Mouse (Mus musculus): ENCODE measurements around the gene Cenpa.
A peak's percentile ranks its signal among the peaks of the same experiment; 100 is the strongest.
"Not testable (repeated sequence)": the region's sequence is repeated elsewhere in the genome, so short reads cannot be mapped to it uniquely, and the experiment has no call there.

Gene Cenpa

DNA sequence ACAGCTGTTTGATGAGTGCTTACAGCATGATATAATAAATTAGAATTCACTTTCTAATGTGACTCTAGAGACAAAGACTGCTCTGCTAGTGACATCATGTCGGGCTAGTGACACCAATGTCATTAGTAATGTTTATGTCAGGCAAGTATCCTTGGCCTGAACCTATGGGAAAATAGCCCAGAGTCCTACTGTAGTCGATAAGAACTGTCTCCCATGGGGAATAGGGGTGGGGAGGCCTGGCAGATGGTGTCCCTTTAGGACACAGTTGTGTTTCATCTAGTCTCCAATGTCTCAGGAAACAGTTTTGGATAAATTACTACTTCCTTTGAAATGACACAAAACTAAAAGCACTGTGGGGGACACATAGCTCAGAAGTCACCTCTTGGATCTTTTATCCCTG is 20.5 kb upstream of the Cenpa start:
- DNase-seq (ENCODE audit: low read depth, low spot score), result no peak

- DNase-seq (ENCODE audit: low read depth, low spot score), result no peak
Observed at GRCm38 (mm10) chr5:30647396-30647795, 19.2 kb upstream of the Cenpa start.

GRCm38 (mm10) chr5:30647815-30648560 is 18.6 kb upstream of the Cenpa start, which contains the start of gene Slc35f6:
Slc35f6 (plus strand) TSS chr5:30647933.
- DNase-seq (ENCODE audit: low read depth, low spot score), result peak; percentile 78

DNA sequence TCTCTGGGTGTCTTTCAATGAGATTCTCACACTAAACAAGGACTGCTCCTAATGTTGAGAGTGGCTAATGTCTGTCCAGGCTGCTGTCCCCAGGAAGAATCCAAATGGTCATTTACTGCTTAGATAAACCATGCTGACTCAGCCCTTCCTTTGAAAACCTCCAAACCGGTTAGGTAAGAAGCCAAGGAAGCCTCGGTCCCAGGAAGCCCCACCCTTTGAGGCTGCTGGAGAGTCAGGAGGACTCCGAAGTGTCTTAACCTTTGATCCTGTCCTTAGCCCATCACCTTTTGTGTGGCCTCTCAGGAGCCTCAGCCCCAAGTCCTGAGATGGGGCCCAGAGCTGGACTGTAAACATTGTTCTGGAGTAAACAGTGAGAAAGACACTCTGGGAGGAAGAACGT is 17.0 kb upstream of the Cenpa start:
- no peak for DNase-seq (ENCODE audit: low read depth, low spot score)

DNA sequence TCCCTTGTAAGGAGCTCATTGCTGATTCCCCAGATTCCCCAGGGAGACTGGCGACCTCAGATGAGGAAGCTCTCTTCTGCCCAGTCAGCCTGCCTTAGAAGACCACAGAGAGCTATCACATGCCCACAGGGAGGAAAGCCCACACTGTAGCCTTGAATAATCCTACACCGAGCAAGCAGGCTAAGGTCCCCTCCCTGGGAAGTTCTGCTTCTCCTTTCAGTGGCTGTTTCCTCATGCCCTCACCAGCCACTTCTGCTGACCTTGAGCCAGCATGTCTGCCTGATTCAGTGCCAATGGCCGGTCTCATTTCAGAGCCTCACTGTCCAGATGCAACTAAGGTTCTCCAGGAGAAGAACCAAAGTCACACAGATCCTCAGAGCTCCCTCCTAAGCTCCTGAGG is 15.8 kb upstream of the Cenpa start:
- no peak for DNase-seq (ENCODE audit: low read depth, low spot score)

DNA sequence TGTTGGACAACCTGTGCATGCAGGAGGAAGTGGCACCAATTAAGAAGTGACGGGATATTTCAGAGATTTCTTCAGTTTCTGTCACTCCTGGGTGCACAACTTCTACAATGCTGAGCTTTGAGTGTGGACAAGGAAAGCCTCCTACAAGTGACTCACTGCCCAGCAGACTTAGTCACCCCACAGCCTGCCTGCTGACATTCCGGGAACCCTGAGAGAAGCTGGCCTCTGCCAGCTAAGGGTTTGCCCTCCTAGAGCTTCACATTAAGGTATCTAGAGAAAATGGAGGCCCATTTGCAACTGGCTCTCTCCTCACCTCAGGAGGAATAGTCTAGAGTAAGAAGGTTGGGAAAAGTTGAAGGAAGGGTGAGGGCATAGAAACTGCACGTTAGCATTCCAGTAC is 15.0 kb upstream of the Cenpa start:
- no peak for DNase-seq (ENCODE audit: low read depth, low spot score)

GRCm38 (mm10) chr5:30653246-30653645 is 13.3 kb upstream of the Cenpa start:
- DNase-seq (ENCODE audit: low read depth, low spot score), result no peak

GRCm38 (mm10) chr5:30655042-30655441 is 11.5 kb upstream of the Cenpa start:
- DNase-seq (ENCODE audit: low read depth, low spot score), result no peak

DNA sequence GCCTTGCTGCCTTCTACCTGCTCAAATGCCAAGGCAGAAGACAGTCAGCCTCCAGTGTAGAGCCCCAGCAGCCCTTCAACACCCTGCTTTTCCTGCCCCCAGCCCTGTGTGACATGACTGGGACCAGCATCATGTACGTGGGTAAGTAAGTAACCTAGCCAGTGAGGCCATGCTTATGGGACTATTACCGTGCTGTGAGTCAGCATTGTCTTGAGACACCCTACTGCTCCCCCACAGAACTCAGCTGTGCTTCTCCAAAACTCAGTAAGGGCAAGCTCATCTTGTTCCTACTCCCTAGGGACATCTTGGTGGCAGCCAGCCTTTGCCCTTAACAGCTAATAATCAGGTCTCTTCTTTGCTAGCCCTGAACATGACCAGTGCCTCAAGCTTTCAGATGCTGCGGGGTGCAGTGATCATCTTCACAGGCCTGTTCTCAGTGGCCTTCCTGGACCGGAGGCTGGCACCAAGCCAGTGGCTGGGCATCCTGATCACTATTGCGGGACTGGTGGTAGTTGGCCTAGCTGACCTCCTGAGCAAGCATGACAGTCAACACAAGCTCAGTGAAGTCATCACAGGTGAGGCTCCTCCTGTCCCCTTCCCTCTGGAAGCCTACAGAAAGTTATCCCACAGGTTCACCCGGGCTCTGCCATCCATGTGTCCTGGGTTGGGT is 10.9 kb upstream of the Cenpa start:
- DNase-seq (ENCODE audit: low read depth, low spot score), result no peak

- DNase-seq (ENCODE audit: low read depth, low spot score), result no peak
Observed at GRCm38 (mm10) chr5:30659042-30659441, 7.5 kb upstream of the Cenpa start.

- DNase-seq (ENCODE audit: low read depth, low spot score), result no peak
Observed at GRCm38 (mm10) chr5:30660278-30660677, 6.3 kb upstream of the Cenpa start.

DNA sequence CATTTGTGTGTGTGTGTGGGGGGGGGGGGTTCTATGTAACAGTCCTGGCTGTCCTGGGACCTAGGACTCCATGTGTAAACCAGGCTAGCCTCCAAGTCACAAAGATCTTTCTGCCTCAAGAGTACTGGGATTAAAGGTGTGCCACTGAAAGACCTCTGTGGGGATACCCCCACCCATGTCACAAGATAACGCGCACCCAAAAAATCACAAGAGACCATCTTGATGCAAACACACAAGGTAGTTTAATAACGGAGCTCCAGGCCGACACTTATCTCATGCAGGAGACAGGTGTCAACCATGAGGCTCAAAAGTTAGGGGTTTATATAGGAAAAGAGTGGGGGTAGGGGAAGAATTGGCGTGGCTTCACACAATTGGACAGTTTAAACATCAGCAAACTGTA is 5.8 kb upstream of the Cenpa start:
- no peak for DNase-seq (ENCODE audit: low read depth, low spot score)

GRCm38 (mm10) chr5:30665360-30665759 is 1.2 kb upstream of the Cenpa start:
- no peak for DNase-seq (ENCODE audit: low read depth, low spot score)

GRCm38 (mm10) chr5:30665968-30666367 is 609 bp upstream of the Cenpa start:
- no peak for DNase-seq (ENCODE audit: low read depth, low spot score)

DNA sequence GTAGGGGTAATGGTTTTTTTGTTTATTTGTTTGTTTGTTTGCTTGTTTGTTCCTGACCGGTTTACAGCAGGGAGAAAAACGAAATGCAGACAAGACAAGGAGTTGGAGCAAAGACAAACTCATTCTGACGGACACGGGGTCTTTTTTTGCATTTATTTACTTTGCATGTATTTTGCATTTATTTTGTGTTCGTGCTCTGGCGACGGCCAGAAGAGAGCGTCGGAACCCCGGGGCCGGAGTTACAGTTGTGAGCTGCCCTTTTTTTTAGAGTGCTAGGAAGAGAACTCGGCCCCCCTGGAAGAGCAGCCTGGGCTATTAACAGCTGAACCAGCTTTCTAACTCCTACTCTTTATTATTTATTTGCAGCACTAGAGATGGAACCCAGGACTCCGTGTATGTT is 638 bp downstream of the Cenpa start:
- DNase-seq (ENCODE audit: low read depth, low spot score), result no peak

GRCm38 (mm10) chr5:30667686-30668085 is 1.1 kb downstream of the Cenpa start:
- DNase-seq (ENCODE audit: low read depth, low spot score), result no peak

DNA sequence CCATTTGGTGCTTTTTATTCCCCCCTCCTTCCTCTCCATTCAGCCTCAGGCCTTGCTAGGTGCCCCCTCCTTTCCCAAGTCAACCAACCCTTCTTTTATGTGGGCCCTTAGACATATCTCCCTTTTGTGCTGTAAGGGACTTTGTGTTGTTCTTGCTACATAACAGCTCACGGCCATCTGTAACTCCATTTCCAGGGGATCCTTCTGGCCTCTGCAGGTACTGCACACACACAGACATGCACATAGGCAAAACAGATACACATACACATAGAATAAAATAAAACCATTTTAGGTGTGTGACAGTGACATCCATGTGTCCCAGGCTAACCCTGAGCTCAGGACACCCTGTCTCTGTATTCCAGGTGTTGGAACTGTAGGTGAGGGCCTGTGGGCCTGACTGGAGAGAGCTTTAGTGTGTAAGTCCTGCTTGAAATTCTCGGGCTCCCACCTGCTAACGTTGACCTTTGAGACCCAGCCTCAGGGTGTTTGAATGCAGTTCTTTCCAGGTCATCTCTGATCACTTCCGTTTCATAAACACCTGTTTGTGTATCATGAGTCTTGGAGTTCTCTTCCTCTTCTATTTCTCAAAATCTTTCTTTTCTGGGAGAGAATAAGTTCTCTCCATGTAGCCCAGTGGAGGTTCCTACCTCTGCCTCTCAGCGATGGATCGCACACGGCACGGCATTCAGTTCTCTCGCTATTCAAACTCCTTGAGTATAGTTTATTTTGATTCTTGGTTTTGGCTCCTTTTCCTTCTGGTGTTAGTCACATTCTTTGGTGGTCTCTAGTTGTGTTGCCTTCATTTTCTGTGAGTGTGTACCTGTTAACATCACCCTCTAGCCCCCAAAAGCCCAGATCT is 2.3 kb downstream of the Cenpa start:
- no peak for DNase-seq (ENCODE audit: low read depth, low spot score)

- no peak for DNase-seq (ENCODE audit: low read depth, low spot score)
Observed at GRCm38 (mm10) chr5:30669496-30669830, 2.9 kb downstream of the Cenpa start.

- DNase-seq (ENCODE audit: low read depth, low spot score), result no peak
Observed at GRCm38 (mm10) chr5:30670091-30670490, 3.5 kb downstream of the Cenpa start.

- DNase-seq (ENCODE audit: low read depth, low spot score), result no peak
Observed at GRCm38 (mm10) chr5:30674001-30674400, 7.4 kb downstream of the Cenpa start.

- no peak for DNase-seq (ENCODE audit: low read depth, low spot score)
Observed at GRCm38 (mm10) chr5:30676800-30677199, 10.2 kb downstream of the Cenpa start.

GRCm38 (mm10) chr5:30678069-30678468 is 11.5 kb downstream of the Cenpa start:
- not testable (repeated sequence) for DNase-seq (ENCODE audit: low read depth, low spot score)
